Mouse (Mus musculus) CD4-positive, CD25-positive, alpha-beta regulatory T cell, adult 4 months (primary cell): ENCODE results near the gene Eml1. TPM values are rescaled to one million over a fixed set of nuclear protein-coding genes. Genes with fewer than 3 reads are reported as not detected.
A peak's percentile ranks its signal among the peaks of the same experiment; 100 is the strongest.

Experiments used
- ATAC-seq: one replicate; pipeline ENCODE4 v1.8.0; 2017
- polyA plus RNA-seq, 2 experiments: library from polyadenylated mRNA; unstranded; fragments of 100-300 nt; shearing (Covaris generic); gene quantifications; one replicate each; pipeline ENCODE4 v1.2.1; 2017

The Eml1 gene
- polyA plus RNA-seq, 2 experiments from 2014 or later: 0.32 TPM; not detected in 1

DNA sequence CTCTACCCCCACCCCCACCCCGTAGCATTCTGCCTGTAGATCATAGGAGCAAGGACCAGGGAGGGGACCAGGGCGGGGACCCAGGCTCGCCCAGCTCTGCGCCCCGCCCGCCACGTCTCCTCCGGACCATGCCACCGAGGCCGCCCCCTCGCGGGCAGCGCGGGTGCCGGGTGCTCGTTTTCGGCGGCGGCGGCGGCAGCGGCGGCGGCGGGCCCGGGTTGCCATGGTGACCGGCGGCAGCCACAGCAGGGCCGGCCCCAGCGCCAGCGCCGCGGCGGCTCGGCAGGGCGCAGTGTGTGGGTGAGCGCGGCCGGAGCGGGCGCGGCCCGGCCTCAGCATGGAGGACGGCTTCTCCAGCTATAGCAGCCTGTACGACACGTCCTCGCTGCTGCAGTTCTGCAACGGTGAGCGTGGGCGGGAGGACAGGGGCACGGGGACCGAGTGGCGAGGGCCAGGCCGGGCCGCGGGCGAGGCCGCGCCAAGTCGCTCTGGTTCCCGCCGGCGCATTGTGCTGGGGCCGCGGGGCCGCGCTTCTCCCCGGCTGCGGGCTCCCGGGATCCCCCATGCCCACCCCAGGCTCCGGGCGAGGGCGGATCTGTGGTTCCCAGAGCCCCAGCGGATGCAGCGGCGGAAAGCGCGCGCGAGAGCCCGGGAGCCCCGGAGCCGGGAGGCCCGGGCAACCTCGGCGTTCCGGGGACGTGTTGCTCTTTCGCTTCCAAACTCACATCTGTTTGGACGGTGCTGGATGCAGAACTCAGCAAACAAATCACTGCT lies 52.3 kb downstream of the Eml1 start:
- ATAC-seq: no peak

DNA sequence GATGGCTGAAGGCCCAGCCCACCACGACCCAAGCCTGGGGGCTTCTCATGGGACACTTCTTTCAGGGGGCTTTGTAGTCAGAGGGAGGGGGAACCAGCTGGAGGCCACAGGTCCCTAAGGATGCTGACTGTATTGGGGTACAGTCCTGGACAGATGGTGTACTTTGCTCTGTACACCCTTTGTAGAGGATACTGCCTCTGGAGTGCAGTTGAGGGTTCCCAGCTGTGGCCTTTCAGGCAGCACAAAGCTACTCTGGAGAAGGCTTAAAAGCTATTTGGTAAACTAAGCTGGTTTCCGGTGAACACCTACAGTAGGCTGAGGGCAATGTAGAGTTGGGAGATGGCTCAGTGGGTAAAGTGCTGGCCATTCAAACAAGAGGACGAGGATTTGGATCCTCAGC lies 60.2 kb downstream of the Eml1 start:
- ATAC-seq: no peak

DNA sequence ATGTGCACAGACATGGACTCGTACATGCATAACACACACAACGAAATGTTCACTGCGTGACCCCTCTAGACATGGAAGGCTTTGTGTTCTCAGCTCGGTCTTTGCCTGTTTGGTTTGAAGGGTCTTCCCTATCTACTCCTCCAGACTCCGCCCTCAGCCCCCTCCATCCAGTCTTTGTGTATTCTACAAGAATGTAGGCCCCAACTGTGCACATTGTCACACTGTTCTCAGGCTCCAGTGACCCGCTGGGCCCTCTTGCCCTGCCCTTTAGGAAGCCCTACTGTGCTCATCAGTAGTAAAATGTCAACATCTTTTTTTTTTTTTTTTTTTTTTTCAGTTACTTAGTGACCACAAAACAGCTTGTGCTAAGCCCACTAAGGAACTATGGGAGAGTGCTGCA lies 61.0 kb downstream of the Eml1 start:
- ATAC-seq: no peak

GRCm38 (mm10) chr12:108432578-108432977 lies 61.8 kb downstream of the Eml1 start:
- ATAC-seq: no peak

DNA sequence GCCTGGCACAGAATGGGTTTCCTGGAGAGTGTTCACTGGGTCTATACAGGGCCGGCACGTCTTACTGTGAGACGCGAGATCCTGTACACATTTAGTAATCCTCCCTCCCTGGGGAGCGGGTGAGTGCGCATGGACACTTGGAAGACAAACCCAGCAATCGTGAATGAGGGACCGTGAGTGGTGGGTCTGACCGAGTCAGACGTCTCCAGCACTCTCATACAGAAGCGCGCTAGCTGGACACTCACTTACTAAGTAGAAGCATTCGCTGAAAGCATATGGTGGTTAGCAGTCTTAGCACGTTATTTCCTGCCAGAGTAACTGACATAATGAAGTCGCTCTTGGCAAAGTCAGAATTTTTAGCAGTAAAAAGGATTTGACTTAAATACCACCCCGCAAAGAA lies 62.3 kb downstream of the Eml1 start:
- ATAC-seq: no peak

DNA sequence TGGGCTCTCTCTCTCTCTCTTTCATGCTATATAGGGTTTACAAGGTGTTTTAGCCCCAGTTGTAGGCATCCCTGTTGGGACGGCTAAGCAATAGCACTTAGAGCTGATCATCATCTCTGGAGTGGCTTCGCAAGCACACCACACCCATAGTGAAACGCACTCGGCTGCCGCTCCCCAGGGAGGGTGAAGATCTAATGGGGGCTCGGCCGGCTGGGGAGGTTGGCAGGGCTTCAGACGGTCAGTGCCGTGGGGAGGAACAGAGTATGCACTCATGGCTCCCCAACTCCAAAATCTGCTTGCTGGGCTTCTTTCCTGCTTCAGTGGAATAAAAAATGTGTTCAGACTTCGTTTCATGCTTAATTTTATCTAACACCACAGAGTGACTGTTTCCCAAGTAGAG lies 62.7 kb downstream of the Eml1 start:
- no peak for ATAC-seq

- no peak for ATAC-seq
Measured at GRCm38 (mm10) chr12:108435444-108436015, 64.8 kb downstream of the Eml1 start.

DNA sequence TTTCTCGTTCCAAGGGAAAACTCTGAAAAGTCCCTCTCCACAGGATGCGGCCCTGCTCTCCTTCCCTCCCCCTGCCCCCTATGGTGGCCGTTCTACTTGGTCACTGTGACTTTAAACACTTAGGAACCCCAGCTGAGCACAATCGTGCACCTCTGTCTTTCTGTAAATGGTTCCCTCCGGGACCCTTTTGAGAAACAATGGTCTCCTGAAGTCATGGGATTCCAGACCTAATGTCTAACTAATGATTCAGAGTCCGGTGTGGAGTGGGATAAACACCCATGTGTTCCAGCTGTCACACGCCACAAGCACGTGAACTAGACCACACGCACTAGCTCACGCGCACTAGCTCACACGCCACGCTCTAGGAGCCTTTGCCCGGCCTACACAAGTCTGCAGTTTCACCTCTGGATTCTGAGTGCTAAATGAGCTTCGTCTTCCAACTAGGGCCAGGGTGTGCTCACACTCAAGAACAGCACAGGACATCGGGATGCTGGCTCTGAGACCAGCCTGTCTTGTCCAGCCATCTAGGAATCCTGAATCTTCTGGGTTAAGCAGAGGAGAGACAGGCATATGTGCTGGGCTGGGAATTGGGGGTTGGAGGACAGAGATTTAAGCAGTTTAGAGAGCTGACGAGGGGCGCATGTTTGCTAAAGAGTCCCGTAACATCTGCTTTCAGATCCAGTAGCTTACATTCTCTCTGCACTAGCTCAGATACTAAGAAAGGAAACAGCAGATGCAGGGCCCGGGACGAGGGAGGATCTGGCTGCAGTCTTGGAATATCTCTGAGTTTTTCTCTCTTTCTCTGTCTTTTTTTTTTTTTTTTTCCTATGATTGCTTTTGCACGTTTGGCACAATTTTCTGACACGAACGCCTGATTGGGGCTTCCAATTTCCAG lies 65.5 kb downstream of the Eml1 start:
- ATAC-seq: no peak

DNA sequence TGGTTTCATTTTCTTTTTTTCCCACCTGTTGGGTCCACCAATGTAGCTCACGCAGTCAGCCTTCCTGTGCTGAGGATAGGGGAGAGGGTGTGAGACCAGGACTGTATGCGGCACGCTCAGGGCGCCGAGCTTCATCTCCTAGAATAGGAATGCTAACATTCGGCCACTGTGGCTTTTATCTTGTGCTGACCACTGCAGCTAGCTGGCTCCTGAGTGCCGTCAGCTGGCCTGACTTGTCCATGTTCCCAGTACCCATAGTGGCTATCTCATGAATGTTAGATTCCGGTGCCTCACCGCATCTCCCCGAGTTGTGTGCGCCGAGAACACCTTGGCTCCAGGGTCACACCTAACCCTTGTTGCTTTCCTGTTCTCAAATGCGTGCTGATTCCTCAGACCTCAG lies 66.7 kb downstream of the Eml1 start:
- no peak for ATAC-seq

DNA sequence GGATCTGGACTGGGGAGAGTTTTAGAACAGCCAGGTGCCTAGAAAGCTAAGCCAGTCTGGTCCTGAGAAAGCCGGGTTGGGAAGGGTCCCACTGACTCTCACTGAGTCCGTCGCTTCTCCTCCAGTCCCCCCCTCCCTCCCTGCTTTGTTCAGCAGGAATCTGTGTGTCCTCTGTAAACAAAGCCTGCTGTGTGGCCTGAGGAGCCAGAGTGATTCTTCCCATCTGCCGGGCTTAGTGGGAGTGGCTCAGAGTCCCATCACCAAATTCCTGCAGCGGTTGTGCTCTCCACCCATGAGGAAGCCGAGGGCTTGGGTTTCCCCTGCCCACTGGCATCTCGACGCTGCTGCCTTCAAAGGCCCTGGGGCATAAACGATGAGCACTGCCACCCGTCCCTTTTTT lies 72.5 kb downstream of the Eml1 start:
- ATAC-seq: no peak

DNA sequence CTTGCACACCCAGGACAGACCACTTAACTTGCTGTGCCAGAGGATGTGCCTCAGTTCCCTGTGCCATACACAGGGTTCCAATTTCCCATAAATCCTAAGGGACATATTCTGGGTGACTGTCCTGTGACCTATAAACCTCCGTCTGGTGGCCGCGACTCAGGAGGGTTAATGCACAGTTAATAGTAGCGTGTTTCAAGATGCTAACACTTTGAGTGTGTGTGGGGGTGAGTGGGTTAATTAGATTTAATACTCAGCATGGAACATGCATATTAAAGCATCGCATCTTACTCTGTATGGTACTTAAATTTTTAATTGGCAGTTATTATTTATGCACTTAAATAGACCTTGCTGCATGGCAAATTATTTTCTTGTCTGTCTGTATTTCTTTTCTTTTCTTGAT lies 73.0 kb downstream of the Eml1 start:
- ATAC-seq: no peak

GRCm38 (mm10) chr12:108444166-108445115 lies 73.7 kb downstream of the Eml1 start:
- ATAC-seq: no peak

GRCm38 (mm10) chr12:108446721-108447120 lies 76.0 kb downstream of the Eml1 start:
- ATAC-seq: no peak

DNA sequence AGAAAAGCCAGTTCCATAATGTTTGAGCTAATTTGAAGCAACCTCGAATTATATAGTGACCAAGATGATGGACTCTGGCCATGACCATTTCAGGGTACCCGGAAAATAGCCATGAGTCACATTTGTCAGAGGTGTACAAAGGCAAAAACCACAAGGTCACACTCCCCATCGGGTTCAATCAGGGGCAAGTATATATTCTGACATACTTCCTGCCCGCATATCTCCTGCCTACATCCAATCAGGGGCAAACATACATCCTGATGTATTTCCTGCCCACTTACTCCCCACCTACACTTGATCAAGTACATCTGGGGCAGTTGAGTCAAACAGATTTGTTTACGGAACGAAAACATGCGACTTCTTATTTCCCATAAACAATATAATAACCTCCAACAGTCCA lies 77.6 kb downstream of the Eml1 start:
- no peak for ATAC-seq

- ATAC-seq: peak; percentile 65
Measured at GRCm38 (mm10) chr12:108449935-108450334, 79.2 kb downstream of the Eml1 start.

- no peak for ATAC-seq
Measured at GRCm38 (mm10) chr12:108450546-108450945, 79.8 kb downstream of the Eml1 start.

DNA sequence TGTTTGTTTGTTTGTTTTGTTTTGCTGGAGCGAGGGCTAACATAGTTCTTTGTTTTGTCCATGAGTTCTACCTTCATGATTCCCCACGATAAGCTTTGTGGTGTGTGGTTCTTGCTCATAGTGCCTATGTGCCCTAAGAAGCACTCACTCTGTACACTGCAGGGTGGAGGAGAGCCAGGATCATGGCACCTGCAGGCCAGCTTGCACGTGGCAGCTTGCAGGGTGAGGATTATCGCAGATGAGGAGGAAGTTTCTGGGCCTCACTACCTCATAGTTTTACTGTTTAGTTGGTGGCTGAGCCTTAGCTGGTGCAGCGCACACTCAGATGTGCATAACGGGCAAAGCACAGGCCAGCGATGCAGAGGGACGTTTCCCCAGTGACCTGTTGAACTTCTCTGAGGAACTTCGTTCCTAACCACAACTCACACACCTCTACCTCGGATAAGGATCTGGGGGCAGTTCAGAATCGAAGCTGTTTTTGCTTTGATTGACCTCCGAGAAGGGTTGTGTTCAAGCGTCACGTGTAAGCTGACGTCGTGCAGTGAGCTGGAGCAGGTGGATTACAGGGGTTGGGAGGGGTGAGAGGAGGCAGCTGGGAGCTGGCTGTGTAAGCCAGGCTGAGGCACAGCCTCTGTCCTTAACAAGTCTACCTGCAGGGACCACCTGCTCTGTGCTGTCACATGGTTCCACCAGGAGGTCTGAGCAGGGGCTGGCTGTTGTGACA lies 81.6 kb downstream of the Eml1 start:
- peak; percentile 21 for ATAC-seq

GRCm38 (mm10) chr12:108453561-108454044 lies 82.8 kb downstream of the Eml1 start:
- peak; percentile 53 for ATAC-seq

DNA sequence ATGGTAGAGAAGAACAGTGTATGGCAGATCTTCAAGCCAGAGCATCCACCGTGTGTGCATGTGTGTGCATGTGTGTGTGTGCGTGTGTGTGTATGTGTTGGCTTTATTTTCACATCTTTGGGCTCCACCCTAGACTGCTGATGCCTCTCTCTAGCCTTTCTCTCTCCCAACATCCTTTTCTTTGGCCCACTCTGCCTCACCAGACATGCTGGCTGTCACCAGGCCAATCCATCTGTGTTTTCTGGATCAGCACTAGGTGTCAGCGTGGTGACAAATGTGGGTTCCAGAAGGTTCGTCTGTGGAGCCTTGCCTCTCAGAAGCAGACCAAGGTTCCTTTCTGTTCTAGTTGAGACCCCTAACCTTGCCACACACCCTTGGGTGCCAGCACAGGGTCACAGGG lies 84.2 kb downstream of the Eml1 start:
- no peak for ATAC-seq

DNA sequence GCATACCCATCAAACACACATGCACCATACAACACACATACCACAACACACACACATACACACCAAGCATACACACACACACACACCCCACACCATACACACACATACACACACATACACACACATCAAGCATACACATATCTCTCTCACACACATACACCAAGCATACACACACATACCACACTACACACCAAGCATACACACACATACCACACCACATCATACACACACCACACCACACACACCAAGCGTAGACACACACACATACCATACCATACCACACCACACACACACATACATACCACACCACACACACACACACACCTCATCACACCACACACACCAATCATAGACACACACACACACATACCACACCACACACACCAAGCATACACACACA lies 102.1 kb downstream of the Eml1 start:
- ATAC-seq: no peak

DNA sequence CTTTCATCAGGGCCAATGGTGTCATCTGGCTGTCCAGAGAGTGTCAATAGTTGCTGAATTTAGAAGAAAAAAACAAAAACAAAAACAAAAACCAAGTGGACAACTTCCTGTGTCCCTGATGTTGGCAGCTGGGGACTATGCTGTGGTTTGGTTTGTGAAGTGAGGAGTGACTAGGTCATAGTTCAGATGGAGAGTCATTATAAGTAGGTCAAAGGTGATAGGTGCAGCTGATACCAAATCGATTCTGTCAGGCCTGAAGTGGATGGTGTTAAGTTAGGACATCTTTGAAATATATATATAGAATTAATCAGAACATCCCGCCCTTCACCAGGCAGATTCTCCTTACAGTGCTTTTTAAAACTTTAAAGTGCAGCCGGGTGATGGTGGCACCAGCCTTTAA lies 103.7 kb downstream of the Eml1 start:
- no peak for ATAC-seq

GRCm38 (mm10) chr12:108478714-108479113 lies 108.0 kb downstream of the Eml1 start:
- ATAC-seq: no peak
